Mouse (Mus musculus): ENCODE measurements at regions not wholly inside any gene's neighbourhood (a gene's known extent, or its start where the extent isn't known, plus 50 kb on each side); places are given as distances from the start of the nearest gene placed in this dataset.

DNA sequence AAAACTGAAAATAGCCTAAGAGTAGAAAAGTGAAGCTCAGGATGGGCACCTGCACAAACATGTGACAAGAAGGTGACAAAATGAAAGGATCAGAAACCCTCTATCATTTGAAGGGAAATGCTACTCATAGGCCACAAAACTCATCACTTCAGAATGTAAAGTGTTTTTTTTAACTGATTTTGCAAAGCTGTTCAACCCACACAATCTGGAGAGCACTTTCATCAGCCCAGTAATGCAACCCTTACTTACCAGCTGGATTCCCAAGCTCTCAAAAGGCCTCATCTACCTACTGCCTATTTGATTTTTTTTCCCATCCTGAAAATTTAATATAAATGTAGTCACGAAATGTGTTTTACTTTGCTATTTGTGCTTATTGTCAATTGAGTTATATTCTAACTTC is 110.4 kb upstream of the Ppp1r12a start:
- no peak for TF ChIP-seq POLR2A (IDR thresholded peaks at IDR 0.05; ENCODE audit: borderline replicate concordance, extremely low read depth, insufficient read depth, insufficient read length, poor library complexity, severe bottlenecking)
- no peak for TF ChIP-seq CTCF (IDR thresholded peaks at IDR 0.05; ENCODE audit: borderline replicate concordance, extremely low read depth, insufficient read depth, insufficient read length)

All from brain, embryonic 14.5 days (tissue).